Mouse (Mus musculus): ENCODE results near the gene Lrrc25. TPM values are rescaled to one million over a fixed set of nuclear protein-coding genes. Genes with fewer than 3 reads are reported as not detected.

Gene Lrrc25
- polyA plus RNA-seq, 1 experiment from 2014 or later: 2.5 TPM

DNA sequence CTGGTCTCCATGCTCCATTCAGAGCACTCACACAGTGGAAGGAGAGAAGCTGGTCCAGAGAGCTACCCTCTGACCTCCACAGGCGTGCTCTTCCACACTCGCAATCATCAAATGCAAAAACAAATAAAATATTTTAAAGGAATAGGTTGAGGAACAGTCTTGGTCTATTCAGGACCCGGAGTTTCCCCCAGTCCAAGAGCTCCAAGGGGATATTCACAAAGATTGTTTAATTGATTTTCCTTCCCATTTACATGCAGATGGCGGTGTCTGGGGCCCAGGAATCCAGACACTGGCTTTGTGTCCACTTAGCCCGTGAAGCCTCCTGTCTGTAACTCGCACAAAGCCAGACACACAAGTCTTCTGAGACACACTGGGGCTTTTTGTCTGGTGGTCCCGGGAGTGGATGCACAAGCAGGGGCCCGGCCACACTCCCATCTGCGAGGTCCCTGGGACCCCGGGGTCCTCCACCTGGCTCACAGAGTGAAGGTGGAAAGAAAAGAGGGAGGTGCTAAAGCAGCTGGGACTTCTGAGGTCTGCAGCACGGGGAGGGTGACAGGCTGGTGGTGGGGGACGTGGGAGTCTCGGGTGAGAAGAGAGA is 40.3 kb downstream of the Lrrc25 start:
- H3K27me3 ChIP-seq: no peaks in the 10 kb centered on the region
- H3K36me3 ChIP-seq: peaks cover 54% of the 10 kb centered on the region
- H3K4me1 ChIP-seq: peaks cover 38% of the 10 kb centered on the region
- H3K4me2 ChIP-seq: no peak overlapping the region
- H3K9me3 ChIP-seq (replicated peaks): no peaks in the 10 kb centered on the region
- H3K9ac ChIP-seq: no peak overlapping the region
- H3K27ac ChIP-seq: no peak overlapping the region; the same call in 1 of the 2 replicates
- WGBS: 67% methylated on average over 13 of the region's 13 CpGs
- H3K4me3 ChIP-seq (replicated peaks): no peak overlapping the region
- no peak for ATAC-seq (replicated peaks; ENCODE audit: low FRiP score)

DNA sequence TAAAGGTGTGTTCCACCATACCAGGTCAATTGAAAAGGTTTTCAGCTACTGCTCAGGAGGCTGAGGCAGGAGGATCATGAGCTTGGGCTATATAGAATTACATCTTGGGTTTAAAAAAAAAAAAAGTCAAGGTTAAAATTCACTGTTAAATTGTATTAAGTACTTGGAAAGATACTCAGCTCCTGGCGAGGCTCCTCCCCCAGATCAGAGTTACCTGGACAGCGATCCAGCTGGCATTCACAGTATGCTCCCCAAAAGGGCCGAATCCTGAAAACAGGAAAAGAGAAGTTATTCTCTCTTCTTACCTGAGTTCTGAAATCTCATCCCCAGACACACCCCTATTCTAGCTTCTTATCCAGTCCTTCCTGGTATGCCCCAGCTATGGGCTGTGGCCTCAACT is 41.3 kb downstream of the Lrrc25 start:
- H3K9ac ChIP-seq: no peak overlapping the region
- peaks cover 45% of the 10 kb centered on the region for H3K36me3 ChIP-seq
- 92% methylated on average over 3 of the region's 3 CpGs for WGBS
- no peaks in the 10 kb centered on the region for H3K27me3 ChIP-seq
- no peak overlapping the region for H3K27ac ChIP-seq
- ATAC-seq (replicated peaks; ENCODE audit: low FRiP score): no peak
- H3K4me2 ChIP-seq: no peak overlapping the region
- no peak overlapping the region for H3K4me3 ChIP-seq (replicated peaks)
- no peaks in the 10 kb centered on the region for H3K9me3 ChIP-seq (replicated peaks)
- H3K4me1 ChIP-seq: peaks cover 38% of the 10 kb centered on the region

- ATAC-seq (replicated peaks; ENCODE audit: low FRiP score): no peak
- 76% methylated on average over 2 of the region's 2 CpGs for WGBS
Observed at GRCm38 (mm10) chr8:70657739-70658138, 41.8 kb downstream of the Lrrc25 start.

DNA sequence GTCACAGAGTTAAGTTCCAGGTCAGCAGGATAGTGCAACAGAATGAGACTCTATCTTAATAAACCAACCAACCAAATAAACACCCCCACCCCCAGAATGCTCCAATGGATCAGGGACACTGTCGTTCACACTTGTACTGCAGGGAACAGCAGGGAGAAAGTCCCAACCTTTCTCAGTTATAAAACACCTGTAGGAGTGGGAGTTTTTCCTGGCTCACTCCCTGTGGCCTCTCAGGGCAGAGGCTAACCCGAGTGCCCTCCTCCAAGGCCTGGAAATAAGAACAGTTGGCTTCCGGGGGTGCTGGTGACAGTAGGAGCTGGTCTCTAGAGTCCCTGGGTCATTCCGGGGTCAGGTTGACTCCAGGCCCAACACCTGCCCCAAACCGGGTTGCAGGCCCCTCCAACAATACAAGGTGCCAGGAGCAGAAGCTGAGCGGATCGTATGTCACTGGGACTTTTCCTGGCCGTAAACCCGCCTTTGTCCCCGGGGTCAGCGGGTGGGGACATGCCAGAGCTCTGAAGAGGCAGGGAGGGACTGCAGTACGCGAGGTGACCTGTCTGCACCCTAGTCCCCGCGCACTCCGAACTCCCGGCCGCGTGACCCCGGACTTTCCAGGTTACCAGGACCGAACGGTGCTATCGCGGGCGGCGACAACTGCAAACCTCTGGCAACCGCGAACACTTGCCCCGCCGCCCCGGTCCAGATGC is 43.1 kb downstream of the Lrrc25 start:
- H3K27ac ChIP-seq: peak overlapping the region; percentile 91
- H3K4me3 ChIP-seq (replicated peaks): peak overlapping the region; percentile 77
- no peaks in the 10 kb centered on the region for H3K9me3 ChIP-seq (replicated peaks)
- WGBS: under 1% methylated on average over 31 of the region's 31 CpGs
- peak; percentile 62 for ATAC-seq (replicated peaks; ENCODE audit: low FRiP score)
- peak overlapping the region; percentile 85 for H3K4me2 ChIP-seq
- H3K4me1 ChIP-seq: peaks cover 39% of the 10 kb centered on the region
- peaks cover 31% of the 10 kb centered on the region for H3K36me3 ChIP-seq
- H3K27me3 ChIP-seq: no peaks in the 10 kb centered on the region
- peak overlapping the region; percentile 70 for H3K9ac ChIP-seq

More at GRCm38 (mm10) chr8:70657739-70658138, 41.8 kb downstream of the Lrrc25 start:
- no peak overlapping the region for H3K27ac ChIP-seq
- H3K4me1 ChIP-seq: peaks cover 38% of the 10 kb centered on the region
- peaks cover 40% of the 10 kb centered on the region for H3K36me3 ChIP-seq
- 0 out of 2 replicates have a peak overlapping the region, but pooled peaks have one; percentile 7 for H3K9ac ChIP-seq
- H3K4me2 ChIP-seq: peak overlapping the region; percentile 85
- no peaks in the 10 kb centered on the region for H3K9me3 ChIP-seq (replicated peaks)
- H3K27me3 ChIP-seq: no peaks in the 10 kb centered on the region
- H3K4me3 ChIP-seq (replicated peaks): peak overlapping the region; percentile 77

GRCm38 (mm10) chr8:70659604-70660272 is 43.8 kb downstream of the Lrrc25 start:
- peak overlapping the region; percentile 77 for H3K4me3 ChIP-seq (replicated peaks)
- H3K9ac ChIP-seq: peak overlapping the region; percentile 70
- ATAC-seq (replicated peaks; ENCODE audit: low FRiP score): peak; percentile 96
- WGBS: under 1% methylated on average over 44 of the region's 44 CpGs
- H3K4me2 ChIP-seq: peak overlapping the region; percentile 85
- peaks cover 39% of the 10 kb centered on the region for H3K4me1 ChIP-seq
- no peaks in the 10 kb centered on the region for H3K9me3 ChIP-seq (replicated peaks)
- H3K36me3 ChIP-seq: peaks cover 28% of the 10 kb centered on the region
- H3K27me3 ChIP-seq: no peaks in the 10 kb centered on the region
- peak overlapping the region; percentile 91 for H3K27ac ChIP-seq

DNA sequence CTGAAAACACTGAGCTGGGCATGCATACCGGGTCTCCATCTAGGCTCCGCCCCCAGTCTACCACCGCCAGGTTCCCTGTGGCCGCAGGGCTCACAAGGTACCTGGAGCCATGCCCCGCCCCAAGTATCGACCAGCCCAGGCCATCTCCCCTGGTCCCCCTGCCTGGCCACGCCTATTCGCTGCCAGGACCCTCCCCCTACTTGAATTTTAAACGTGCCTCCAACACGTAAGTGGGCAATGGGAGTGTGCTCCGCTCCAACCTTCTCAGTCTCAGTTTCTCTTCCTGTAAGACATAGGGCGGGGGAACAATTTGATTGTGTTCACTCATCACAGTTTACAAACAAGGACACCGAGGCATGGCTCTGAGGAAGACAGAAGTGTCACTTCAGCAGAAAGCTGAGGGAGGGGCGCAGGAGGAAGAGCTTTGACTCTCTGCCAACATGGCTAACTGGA is 44.3 kb downstream of the Lrrc25 start, which contains the start of gene Pgpep1:
Pgpep1 (minus strand) TSS at position 116 of the 453 bp plus-strand sequence.
- Histone ChIP-seq H3K4me1 (peaks cover 38% of the 10 kb centered on the region), H3K27ac (peak within 1 kb of the TSS; percentile 91), H3K36me3 (peaks cover 22% of the 10 kb centered on the region), H3K4me3 (replicated peaks) (peak within 1 kb of the TSS; percentile 77), H3K4me2 (peak within 1 kb of the TSS; percentile 85), H3K9me3 (replicated peaks) (no peaks in the 10 kb centered on the region), H3K9ac (peak within 1 kb of the TSS; percentile 70), H3K27me3 (no peaks in the 10 kb centered on the region)
- ATAC-seq (replicated peaks; ENCODE audit: low FRiP score): peak; percentile 72
- 4% methylated on average over 14 of the region's 14 CpGs for WGBS

DNA sequence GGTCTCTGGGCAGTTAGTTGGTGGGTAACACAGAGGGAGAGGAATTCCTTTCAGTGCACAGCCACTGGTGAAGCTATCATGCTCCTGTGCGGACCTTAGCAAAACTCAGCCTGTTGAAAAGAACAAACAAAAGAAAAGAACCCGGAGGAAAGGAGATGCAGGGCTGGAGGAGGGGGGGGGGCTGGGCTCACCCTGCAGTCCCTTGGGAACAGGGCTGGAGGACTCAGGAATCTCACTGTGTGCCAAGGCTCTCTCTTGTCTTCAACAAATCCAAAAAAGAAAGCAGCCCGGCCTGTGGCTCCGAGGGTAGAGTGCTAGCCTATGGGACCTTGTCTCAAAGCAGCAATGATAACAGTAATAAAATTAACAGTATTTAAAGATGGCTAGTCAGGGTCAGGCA is 47.7 kb downstream of the Lrrc25 start:
- no peak overlapping the region for H3K27ac ChIP-seq

GRCm38 (mm10) chr8:70664631-70665030 is 48.7 kb downstream of the Lrrc25 start:
- Histone ChIP-seq H3K36me3 (no peaks in the 10 kb centered on the region), H3K27ac (no peak overlapping the region), H3K4me3 (replicated peaks) (no peak overlapping the region), H3K4me1 (peaks cover 18% of the 10 kb centered on the region), H3K27me3 (no peaks in the 10 kb centered on the region), H3K9me3 (replicated peaks) (no peaks in the 10 kb centered on the region), H3K9ac (no peak overlapping the region), H3K4me2 (no peak overlapping the region)
- ATAC-seq (replicated peaks; ENCODE audit: low FRiP score): no peak
- WGBS: 80% methylated on average over 3 of the region's 3 CpGs

More for the DNA sequence above, 47.7 kb downstream of the Lrrc25 start:
- no peak overlapping the region for H3K4me3 ChIP-seq (replicated peaks)
- 50% methylated on average over 4 of the region's 4 CpGs for WGBS
- H3K4me1 ChIP-seq: peaks cover 24% of the 10 kb centered on the region
- H3K27me3 ChIP-seq: no peaks in the 10 kb centered on the region
- no peak overlapping the region for H3K9ac ChIP-seq
- ATAC-seq (replicated peaks; ENCODE audit: low FRiP score): no peak
- H3K9me3 ChIP-seq (replicated peaks): no peaks in the 10 kb centered on the region
- H3K4me2 ChIP-seq: no peak overlapping the region
- H3K36me3 ChIP-seq: no peaks in the 10 kb centered on the region

DNA sequence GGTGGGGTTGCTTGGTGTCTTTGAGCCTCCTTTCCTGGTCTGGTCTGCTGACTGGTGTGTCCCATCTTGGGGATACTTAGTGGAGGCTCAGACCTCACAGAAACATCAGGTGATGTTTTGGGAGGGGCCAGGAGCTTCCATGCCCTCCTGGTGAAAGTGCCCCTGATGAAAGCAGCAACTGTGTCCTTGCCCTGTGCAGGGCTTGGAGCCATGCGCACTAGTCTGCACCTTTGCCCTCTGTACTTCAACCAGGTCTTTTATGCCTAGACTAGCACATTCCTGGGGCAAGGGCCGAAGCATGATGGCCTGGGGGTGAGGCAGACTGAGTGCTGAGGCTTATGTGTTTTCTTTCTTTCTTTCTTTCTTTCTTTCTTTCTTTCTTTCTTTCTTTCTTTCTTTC is 49.6 kb downstream of the Lrrc25 start:
- H3K4me1 ChIP-seq: peaks cover 10% of the 10 kb centered on the region
- H3K4me3 ChIP-seq (replicated peaks): no peak overlapping the region
- no peaks in the 10 kb centered on the region for H3K36me3 ChIP-seq
- ATAC-seq (replicated peaks; ENCODE audit: low FRiP score): peak; percentile 61; the same call in 1 of the 2 replicates
- H3K27ac ChIP-seq: peak overlapping the region; percentile 64; the same call in 1 of the 2 replicates
- WGBS: 60% methylated on average over 2 of the region's 2 CpGs
- H3K9me3 ChIP-seq (replicated peaks): no peaks in the 10 kb centered on the region
- no peak overlapping the region for H3K4me2 ChIP-seq
- H3K27me3 ChIP-seq: no peaks in the 10 kb centered on the region
- no peak overlapping the region for H3K9ac ChIP-seq

- Histone ChIP-seq H3K4me3 (replicated peaks) (no peak overlapping the region), H3K9me3 (replicated peaks) (no peaks in the 10 kb centered on the region), H3K4me2 (no peak overlapping the region), H3K27ac (no peak overlapping the region), H3K9ac (no peak overlapping the region), H3K4me1 (peaks cover 22% of the 10 kb centered on the region), H3K36me3 (no peaks in the 10 kb centered on the region), H3K27me3 (no peaks in the 10 kb centered on the region)
- ATAC-seq (replicated peaks; ENCODE audit: low FRiP score): no peak
- WGBS: 60% methylated on average over 5 of the region's 5 CpGs
Observed at GRCm38 (mm10) chr8:70667071-70667470, 51.1 kb downstream of the Lrrc25 start.

Measured in kidney, embryonic 15.5 days (tissue).